ENCODE assay signal across 25 mouse cellular contexts in genomic region chrX:157488831-157489230, GRCm38 (mm10). TPM values are rescaled to one million over a fixed set of nuclear protein-coding genes. Genes with fewer than 3 reads are reported as not detected.
DNase-seq lines count a peak whose midpoint lies in the region; ATAC-seq and TF ChIP-seq lines count a peak whose summit lies in the region.
"Had no signal": no experiment of that assay in that cellular context is flagged by ENCODE, and none has a peak within 500 bp of the region (broad histone marks: within the 10 kb centered on the region; RNA-seq: fewer than 3 reads in every experiment).

No protein-coding gene starts in this region.

- no peak overlapping the region for H3K27ac ChIP-seq in stomach, postnatal 0 days (replicated peaks)
- H3K27ac ChIP-seq: forebrain, embryonic 10.5 days; forebrain, embryonic 13.5 days; hindbrain, embryonic 10.5 days; hindbrain, embryonic 13.5 days; intestine, embryonic 15.5 days had no signal

- H3K9ac ChIP-seq in stomach, postnatal 0 days (ENCODE audit: low read length): no peak overlapping the region
- H3K9ac ChIP-seq: forebrain, embryonic 13.5 days; hindbrain, embryonic 13.5 days; intestine, embryonic 15.5 days had no signal

- no peak for ATAC-seq in stomach, postnatal 0 days (ENCODE audit: low FRiP score, low TSS enrichment)
- ATAC-seq: forebrain, embryonic 13.5 days; forebrain, embryonic 16.5 days; hindbrain, embryonic 16.5 days; intestine, embryonic 15.5 days had no signal

- no peaks in the 10 kb centered on the region for H3K36me3 ChIP-seq in stomach, postnatal 0 days (ENCODE audit: control insufficient read depth, insufficient read depth, low read length)
- H3K36me3 ChIP-seq: forebrain, embryonic 10.5 days; hindbrain, embryonic 10.5 days; hindbrain, embryonic 13.5 days; intestine, embryonic 15.5 days had no signal

- no peak for TF ChIP-seq CTCF in stomach, postnatal 0 days (IDR thresholded peaks at IDR 0.05; ENCODE audit: low read depth)

- H3K4me2 ChIP-seq in stomach, postnatal 0 days (replicated peaks; ENCODE audit: low read depth): no peak overlapping the region
- H3K4me2 ChIP-seq: intestine, embryonic 15.5 days had no signal

- H3K4me3 ChIP-seq in stomach, postnatal 0 days (ENCODE audit: low read depth, low read length): no peak overlapping the region
- H3K4me3 ChIP-seq: forebrain, embryonic 13.5 days; hindbrain, embryonic 13.5 days; intestine, embryonic 15.5 days had no signal

- TF ChIP-seq EP300 in stomach, postnatal 0 days (optimal IDR thresholded peaks at IDR 0.05): no peak

- 70% methylated on average over 3 of the region's 3 CpGs for WGBS in stomach, postnatal 0 days

- no peaks in the 10 kb centered on the region for H3K27me3 ChIP-seq in stomach, postnatal 0 days (ENCODE audit: control insufficient read depth, insufficient read depth, low read length)
- H3K27me3 ChIP-seq: CH12.LX; forebrain, embryonic 13.5 days; hindbrain, embryonic 13.5 days; intestine, embryonic 15.5 days had no signal

- no peaks in the 10 kb centered on the region for H3K4me1 ChIP-seq in stomach, postnatal 0 days (replicated peaks; ENCODE audit: control insufficient read depth, insufficient read depth)
- H3K4me1 ChIP-seq: intestine, embryonic 15.5 days had no signal

- DNase-seq in heart, adult 11 months: peak; percentile 44
- no peak for DNase-seq in heart, postnatal 4 days
- peak; percentile 74 for DNase-seq in 3T3-L1 (ENCODE audit: low read depth, low spot score)
- DNase-seq in NIH3T3 (ENCODE audit: low read depth): peak; percentile 62
- peak; percentile 62 for DNase-seq in brain, adult 2 months (ENCODE audit: low read depth, low spot score)
- no peak for DNase-seq in T-cell, adult 2 months (ENCODE audit: low spot score)
- DNase-seq in stomach, postnatal 0 days (ENCODE audit: low spot score): no peak
- DNase-seq in cerebellum, adult 11-12 months: no peak
- DNase-seq: adrenal gland, postnatal 10 days; cerebellum, adult 9-11 months; cerebellum, postnatal 25 days; embryo, embryonic 11 days; gastrocnemius, postnatal 10 days; gastrocnemius, postnatal 36 days; kidney, adult 11 months; kidney, adult 8-10 months had no signal

- H3K9me3 ChIP-seq in stomach, postnatal 0 days (ENCODE audit: control insufficient read depth, low read length): no peaks in the 10 kb centered on the region
- H3K9me3 ChIP-seq: forebrain, embryonic 10.5 days; forebrain, embryonic 13.5 days; G1E; hindbrain, embryonic 10.5 days; hindbrain, embryonic 13.5 days; intestine, embryonic 15.5 days had no signal

RNA-seq across cellular contexts. Expression of gene Sms, which starts 3.3 kb away (rescaled TPM):
- 10 to 100 TPM; 24.2 to 25.3 TPM for total RNA-seq in heart, postnatal 4 days (2021)
- 28.3 and 30.7 TPM in 2 replicates for polyA plus RNA-seq in stomach, postnatal 0 days (2015; fragmentation: Nextera tagmentation; extraction: Ambion mirVana)

Comparison
In these comparisons a context has a peak if more than half of its experiments do, and no peak if none do; other contexts are left out.
1. DNase-seq: peak in heart, adult 11 months (single experiment), 3T3-L1 (single experiment), NIH3T3 (single experiment) and brain, adult 2 months (single experiment); none in heart, postnatal 4 days (single experiment), T-cell, adult 2 months (single experiment), stomach, postnatal 0 days (single experiment) and cerebellum, adult 11-12 months (single experiment).